Mouse (Mus musculus) T-cell, adult 2 months (primary cell): ENCODE measurements at regions not wholly inside any gene's neighbourhood (a gene's known extent, or its start where the extent isn't known, plus 50 kb on each side); places are given as distances from the start of the nearest gene placed in this dataset.

Experiments used
- DNase-seq: peaks from one replicate; pipeline ENCODE4 v3.0.0; 2022; ENCODE audit warnings: low spot score

- no peak for DNase-seq
Measured at GRCm38 (mm10) chr16:49573171-49573517, 125.9 kb upstream of the Ift57 start.

- DNase-seq = no peak
Measured at GRCm38 (mm10) chr16:49578976-49579375, 120.1 kb upstream of the Ift57 start.

- DNase-seq = no peak
Measured at GRCm38 (mm10) chr16:49580708-49581107, 118.3 kb upstream of the Ift57 start.

- no peak for DNase-seq
Measured at GRCm38 (mm10) chr16:49606500-49606899, 92.5 kb upstream of the Ift57 start.

- DNase-seq = no peak
Measured at GRCm38 (mm10) chr16:49614801-49615200, 84.2 kb upstream of the Ift57 start.

- no peak for DNase-seq
Measured at GRCm38 (mm10) chr16:49615342-49616020, 83.6 kb upstream of the Ift57 start.

- no peak for DNase-seq
Measured at GRCm38 (mm10) chr16:49616263-49616872, 82.7 kb upstream of the Ift57 start.

- DNase-seq = no peak
Measured at GRCm38 (mm10) chr16:49633502-49633901, 65.5 kb upstream of the Ift57 start.

GRCm38 (mm10) chr16:49635506-49635905 is 63.5 kb upstream of the Ift57 start:
- no peak for DNase-seq

GRCm38 (mm10) chr16:49636467-49636866 is 62.6 kb upstream of the Ift57 start:
- no peak for DNase-seq

GRCm38 (mm10) chr16:49642696-49643095 is 56.3 kb upstream of the Ift57 start:
- no peak for DNase-seq

GRCm38 (mm10) chr16:49644416-49644815 is 54.6 kb upstream of the Ift57 start:
- DNase-seq = no peak

- DNase-seq = no peak
Measured at GRCm38 (mm10) chr16:49646479-49646878, 52.6 kb upstream of the Ift57 start.
